1 mouse cellular context compared by ENCODE assay signal in genomic region chr5:33681044-33681443, GRCm38 (mm10).
TF ChIP-seq lines count a peak whose summit lies in the region.

No protein-coding gene starts in this region.

TF ChIP-seq in MEL, 35 proteins besides CTCF, POLR2A, EP300 and RAD21:
- peak; percentile 42; the same call in 1 of the 2 replicates for TF ChIP-seq ELF1 (IDR thresholded peaks at IDR 0.05; ENCODE audit: low read depth, low read length)
- TF ChIP-seq USF2 (IDR thresholded peaks at IDR 0.05; ENCODE audit: borderline replicate concordance in 1 of 2, insufficient read depth in 1 of 2, low read depth in 1 of 2, low read length in 2 of 2), result no peak
- TF ChIP-seq TCF12 (IDR thresholded peaks at IDR 0.05; ENCODE audit: low read depth, low read length), result 0 out of 2 replicates have a peak, but pooled peaks have one; percentile 8
